8 mouse cellular contexts compared by ENCODE assay signal in genomic region chr3:37515485-37515884, GRCm38 (mm10).
DNase-seq lines count a peak whose midpoint lies in the region; TF ChIP-seq lines count a peak whose summit lies in the region.

No protein-coding gene starts in this region.

- no peaks in the 10 kb centered on the region for H3K27me3 ChIP-seq in testis, adult 2 months (ENCODE audit: control insufficient read depth, insufficient read depth, low read length)
- no peaks in the 10 kb centered on the region for H3K27me3 ChIP-seq in embryonic facial prominence, embryonic 10.5 days (replicated peaks; ENCODE audit: low read depth, poor library complexity, severe bottlenecking)

- no peak overlapping the region for H3K4me3 ChIP-seq in testis, adult 2 months (ENCODE audit: control insufficient read depth, low read depth, low read length)
- H3K4me3 ChIP-seq in embryonic facial prominence, embryonic 10.5 days, result no peak overlapping the region

- H3K9me3 ChIP-seq in embryonic facial prominence, embryonic 10.5 days, result no peaks in the 10 kb centered on the region

- no peaks in the 10 kb centered on the region for H3K36me3 ChIP-seq in testis, adult 2 months (ENCODE audit: control insufficient read depth, insufficient read depth, low read length)
- no peaks in the 10 kb centered on the region for H3K36me3 ChIP-seq in embryonic facial prominence, embryonic 10.5 days (replicated peaks)

- peak; percentile 70; the same call in 1 of the 2 replicates for TF ChIP-seq CTCF in testis, adult 2 months (IDR thresholded peaks at IDR 0.05; ENCODE audit: control insufficient read depth, insufficient read depth, insufficient replicate concordance, low read depth, low read length)

- H3K27ac ChIP-seq in testis, adult 2 months (ENCODE audit: control insufficient read depth, insufficient read depth, low read depth, low read length), result no peak overlapping the region
- no peak overlapping the region for H3K27ac ChIP-seq in embryonic facial prominence, embryonic 10.5 days (replicated peaks)

- DNase-seq in testis, postnatal 14 days (ENCODE audit: low spot score), result no peak
- DNase-seq in adrenal gland, adult 2 months, result peak; percentile 34
- DNase-seq in embryonic facial prominence, embryonic 10.5 days (ENCODE audit: low spot score), result peak; percentile 65
- DNase-seq in kidney, adult 8-10 months, result peak; percentile 4 to 19
- DNase-seq in lung, postnatal 25 days (ENCODE audit: low spot score), result peak; percentile 23
- peak; percentile 75 to 90 for DNase-seq in spleen, postnatal 4 days (ENCODE audit: low spot score in 2 of 2)
- no peak for DNase-seq in left cerebral cortex, adult 8-10 months (ENCODE audit: low spot score in 2 of 2)

- H3K4me1 ChIP-seq in testis, adult 2 months (ENCODE audit: control insufficient read depth, insufficient read depth, low read length), result no peaks in the 10 kb centered on the region
- H3K4me1 ChIP-seq in embryonic facial prominence, embryonic 10.5 days, result 0 out of 2 replicates have a peak, but pooled peaks cover 3% of the 10 kb centered on the region

- TF ChIP-seq POLR2A in testis, adult 2 months (IDR thresholded peaks at IDR 0.05; ENCODE audit: control insufficient read depth, low read depth, low read length), result no peak

- 20% methylated on average over 2 of the region's 2 CpGs for WGBS in embryonic facial prominence, embryonic 10.5 days

Comparison
In these comparisons a context has a peak if more than half of its experiments do, and no peak if none do; other contexts are left out.
1. DNase-seq: peak in adrenal gland, adult 2 months (single experiment), embryonic facial prominence, embryonic 10.5 days (single experiment), kidney, adult 8-10 months (2 of 2), lung, postnatal 25 days (single experiment) and spleen, postnatal 4 days (2 of 2); none in testis, postnatal 14 days (single experiment) and left cerebral cortex, adult 8-10 months (0 of 2).